Mouse (Mus musculus) heart, adult 8-10 months (tissue): ENCODE measurements at regions not wholly inside any gene's neighbourhood (a gene's known extent, or its start where the extent isn't known, plus 50 kb on each side); places are given as distances from the start of the nearest gene placed in this dataset.

Experiments used
- DNase-seq: peaks from one replicate; pipeline ENCODE4 v3.0.0; 2022; ENCODE audit warnings: low spot score

DNA sequence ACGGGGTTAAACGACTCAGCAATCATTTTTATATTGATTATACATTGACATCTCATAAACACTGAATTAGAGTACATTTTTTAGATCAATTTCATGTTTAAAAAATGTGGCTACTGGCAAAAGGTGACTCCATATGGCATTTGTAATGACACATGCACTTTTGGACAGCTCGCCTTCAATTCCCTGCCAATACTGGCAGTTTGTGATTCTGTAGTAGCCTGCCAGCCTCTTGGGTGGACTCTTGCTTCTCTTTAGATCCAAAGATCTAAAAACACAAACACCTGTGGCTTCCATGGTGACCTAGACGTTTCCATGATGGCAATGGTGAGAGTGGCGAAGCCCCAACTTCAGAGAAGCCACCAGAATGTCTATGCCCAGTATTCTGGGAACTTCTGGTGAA, 83.1 kb upstream of the Pcdh8 start:
- DNase-seq: no peak

DNA sequence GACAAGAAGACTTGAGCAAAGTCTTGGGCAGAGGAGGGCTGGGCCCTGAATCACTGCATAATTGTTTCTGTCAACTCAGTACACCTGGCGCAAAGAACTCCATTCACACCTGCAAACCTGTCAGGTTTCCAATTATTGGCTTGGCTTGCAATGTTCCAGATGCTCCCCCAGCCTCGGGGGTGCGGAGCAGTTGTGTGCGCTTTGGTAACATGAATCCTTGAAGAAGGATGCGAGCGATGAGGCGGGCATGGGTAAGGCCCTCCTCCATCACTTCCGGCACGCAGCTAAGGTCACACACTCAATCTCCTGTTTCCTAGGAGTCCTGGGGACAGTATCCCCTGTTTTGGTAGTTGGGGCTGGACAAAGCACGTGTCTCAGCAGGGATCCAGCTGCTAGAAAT, 81.6 kb upstream of the Pcdh8 start:
- DNase-seq: no peak

DNA sequence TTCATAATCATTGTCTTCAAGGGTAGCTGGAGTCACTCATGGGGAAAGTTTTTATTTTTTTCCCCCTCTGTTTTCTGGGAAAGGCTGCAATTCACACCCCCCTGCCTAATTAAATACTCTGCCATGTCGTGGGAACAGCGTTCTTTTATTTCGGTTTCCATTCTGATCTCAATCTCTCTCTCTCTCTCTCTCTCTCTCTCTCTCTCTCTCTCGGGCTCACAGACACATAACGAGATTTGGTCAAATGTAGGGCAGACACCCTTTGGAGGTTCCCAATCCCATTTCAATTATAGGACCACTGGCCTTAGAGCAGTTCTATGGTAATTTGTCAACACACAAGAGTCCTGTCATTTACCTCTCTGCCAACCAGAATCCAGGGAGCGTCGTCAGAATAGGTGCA, 80.7 kb upstream of the Pcdh8 start:
- no peak for DNase-seq

DNA sequence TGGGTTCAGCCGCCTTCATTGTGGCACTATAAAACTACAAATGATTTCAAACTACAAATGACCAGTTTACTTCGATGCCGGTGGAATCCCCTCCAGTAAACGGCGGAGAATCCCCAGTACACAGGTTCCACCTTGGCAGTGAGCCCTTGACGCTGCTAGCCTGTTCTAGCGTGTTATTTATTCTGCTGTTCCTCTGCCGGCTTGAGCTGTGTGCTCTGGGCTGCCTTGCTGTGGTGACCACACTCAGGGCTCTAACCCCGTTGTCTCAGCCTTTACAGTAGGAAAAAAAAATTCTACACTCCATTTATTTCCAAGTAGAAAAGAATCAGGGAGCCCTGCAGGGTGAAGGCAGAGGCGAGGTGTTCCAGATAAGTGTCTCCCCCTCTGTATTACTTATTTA, 80.1 kb upstream of the Pcdh8 start:
- DNase-seq: no peak

DNA sequence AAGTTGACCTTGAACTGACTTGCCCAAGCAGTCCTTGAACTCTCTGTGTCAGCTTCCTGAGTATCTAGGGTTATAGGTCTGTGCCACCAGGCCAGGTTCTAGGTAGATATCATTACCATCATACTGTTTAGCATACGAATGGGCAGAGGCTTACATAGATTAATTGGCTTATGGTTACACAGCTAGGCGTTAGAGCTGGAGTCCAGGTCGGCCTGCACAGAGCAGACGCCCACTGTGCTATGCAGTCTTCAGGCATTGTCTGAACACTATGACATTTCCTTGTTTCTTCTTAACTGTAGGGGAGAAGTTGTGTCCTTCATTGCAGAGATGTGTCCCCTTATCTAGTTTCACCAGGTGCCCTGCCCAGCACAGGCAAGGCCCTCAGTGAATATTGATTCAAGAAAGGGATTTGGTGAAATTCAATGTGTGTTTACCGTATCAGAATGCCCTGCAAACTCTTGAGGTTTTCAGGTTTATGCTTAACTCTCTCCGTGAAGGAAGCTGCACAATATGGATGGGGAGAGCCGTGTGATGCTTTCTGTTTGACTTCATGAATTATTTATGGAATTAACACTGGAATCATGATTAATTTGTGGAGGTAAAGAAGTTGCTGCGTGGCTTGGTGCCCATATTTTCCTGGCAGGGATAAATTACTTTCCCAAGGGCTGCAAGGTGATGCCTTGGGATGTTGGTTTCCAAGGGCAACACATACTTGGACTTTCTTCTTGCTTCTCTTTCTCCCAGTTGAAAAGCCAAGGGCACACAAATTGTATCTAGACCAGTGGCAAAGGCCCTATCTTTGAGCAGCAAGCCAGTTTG, 78.7 kb upstream of the Pcdh8 start:
- DNase-seq: no peak

DNA sequence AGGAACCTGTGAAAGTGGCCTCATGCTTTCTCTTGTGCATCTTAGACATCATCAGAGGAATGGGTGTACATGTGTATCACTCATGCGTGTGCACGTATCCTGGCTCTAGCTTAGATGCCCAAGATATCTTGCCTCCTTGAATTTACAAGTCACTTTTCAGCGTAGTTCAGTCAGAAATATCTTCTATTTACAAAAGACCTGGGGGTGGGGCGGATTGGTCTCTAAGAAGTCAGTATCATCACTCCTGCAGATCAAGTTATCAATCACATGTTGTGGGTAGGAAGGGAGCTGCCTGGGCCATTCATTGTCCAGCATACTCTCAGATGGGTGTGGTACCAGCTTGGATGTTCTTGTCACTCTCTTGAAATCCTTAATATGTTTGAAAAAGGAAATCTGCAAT, 77.0 kb upstream of the Pcdh8 start:
- no peak for DNase-seq

DNA sequence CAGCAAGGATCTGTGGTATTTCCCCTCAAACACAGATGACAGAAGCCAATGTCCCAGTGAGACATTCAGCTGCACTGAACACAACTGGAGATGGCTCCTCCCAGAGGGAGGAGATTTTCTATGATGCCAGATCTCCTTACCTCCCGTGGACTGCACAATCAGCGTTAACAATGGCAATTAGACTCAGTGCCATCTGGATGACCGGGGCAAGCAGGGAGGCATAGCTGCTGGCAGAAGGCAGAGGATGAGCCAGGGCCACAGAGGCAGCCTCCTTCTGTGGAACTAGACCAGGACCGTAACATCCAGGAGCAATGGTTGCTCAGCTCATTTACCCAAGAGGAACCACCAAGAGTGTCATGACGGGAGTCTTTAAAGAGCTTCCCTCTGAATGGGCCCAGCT, 73.2 kb upstream of the Pcdh8 start:
- DNase-seq: no peak

DNA sequence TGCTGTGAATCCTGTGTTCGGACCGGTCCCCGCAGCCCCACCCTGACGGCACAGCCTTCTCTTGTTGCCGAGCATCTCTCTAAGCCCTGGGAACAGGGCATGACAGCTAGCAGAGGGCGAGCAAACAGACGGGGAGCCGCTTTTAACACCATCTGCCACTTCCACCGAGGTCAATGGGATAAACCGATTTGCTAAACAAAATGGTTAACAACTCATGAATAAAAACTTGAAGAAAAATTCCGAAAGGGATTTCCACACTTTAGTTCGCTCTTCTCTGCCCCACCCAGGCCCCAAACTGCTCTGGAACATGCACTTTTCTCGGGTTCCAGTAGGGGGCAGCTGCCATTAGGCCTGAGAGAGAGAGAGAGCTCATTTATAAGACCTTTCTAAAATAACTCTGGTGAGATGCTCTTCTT, 72.0 kb upstream of the Pcdh8 start:
- DNase-seq: no peak

DNA sequence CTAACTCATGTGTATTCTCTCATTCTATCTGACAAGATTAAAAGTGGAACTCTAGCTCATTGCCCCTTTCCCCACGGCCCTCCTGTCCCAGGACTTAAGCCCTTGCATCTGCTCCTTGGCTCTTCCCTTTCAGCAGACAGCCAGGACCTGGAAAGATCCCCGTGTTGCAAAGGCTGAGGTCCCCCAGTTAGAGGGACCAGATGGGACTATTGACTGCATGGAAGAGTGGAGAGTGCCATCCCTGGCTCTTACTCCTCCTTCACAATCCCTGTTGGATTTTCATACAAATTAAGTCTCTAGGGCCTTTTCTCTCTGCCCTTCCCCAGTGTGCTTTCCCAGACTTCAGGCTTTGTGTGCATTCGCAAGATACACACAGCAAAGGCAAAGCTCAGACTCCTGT, 71.6 kb upstream of the Pcdh8 start:
- DNase-seq: no peak

DNA sequence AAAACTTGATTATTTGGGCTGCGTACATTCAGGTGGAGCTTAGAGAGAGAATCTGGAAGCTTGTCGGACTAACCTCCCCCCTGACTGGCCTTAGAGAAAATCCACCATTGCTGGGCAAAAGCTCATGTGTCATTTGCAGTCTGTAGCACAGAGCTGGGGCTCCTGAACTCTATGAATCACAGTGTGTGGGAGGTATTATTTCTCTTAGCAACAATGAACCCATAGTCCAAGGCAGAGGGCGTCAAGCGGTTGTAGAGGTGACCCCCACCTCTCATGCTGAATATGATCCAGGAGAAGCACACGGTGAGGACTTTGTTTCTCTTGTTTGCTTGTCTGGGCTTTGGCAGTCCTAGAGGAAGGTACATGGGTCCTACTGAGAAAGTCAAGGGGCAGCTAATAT, 66.0 kb upstream of the Pcdh8 start:
- DNase-seq: no peak

DNA sequence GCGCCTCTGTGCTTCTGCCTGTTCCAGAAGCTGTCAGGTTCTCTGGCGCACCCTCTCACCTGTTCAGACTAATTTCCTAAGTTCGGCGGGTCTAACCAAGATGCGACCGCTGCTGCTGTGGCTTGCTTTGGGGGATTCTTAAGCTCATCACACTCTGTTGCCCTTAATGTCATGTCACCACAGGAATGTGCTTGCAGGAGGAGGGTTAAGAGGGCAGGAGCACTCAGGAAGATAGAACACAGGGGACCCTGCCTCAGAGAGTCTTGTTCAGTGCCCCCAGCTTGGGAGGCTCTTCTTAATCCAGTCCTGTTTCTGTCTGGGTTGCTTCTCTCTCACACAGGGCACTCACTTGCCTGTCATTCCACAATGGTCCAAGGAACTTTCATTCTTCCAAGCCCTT, 65.1 kb upstream of the Pcdh8 start:
- no peak for DNase-seq

DNA sequence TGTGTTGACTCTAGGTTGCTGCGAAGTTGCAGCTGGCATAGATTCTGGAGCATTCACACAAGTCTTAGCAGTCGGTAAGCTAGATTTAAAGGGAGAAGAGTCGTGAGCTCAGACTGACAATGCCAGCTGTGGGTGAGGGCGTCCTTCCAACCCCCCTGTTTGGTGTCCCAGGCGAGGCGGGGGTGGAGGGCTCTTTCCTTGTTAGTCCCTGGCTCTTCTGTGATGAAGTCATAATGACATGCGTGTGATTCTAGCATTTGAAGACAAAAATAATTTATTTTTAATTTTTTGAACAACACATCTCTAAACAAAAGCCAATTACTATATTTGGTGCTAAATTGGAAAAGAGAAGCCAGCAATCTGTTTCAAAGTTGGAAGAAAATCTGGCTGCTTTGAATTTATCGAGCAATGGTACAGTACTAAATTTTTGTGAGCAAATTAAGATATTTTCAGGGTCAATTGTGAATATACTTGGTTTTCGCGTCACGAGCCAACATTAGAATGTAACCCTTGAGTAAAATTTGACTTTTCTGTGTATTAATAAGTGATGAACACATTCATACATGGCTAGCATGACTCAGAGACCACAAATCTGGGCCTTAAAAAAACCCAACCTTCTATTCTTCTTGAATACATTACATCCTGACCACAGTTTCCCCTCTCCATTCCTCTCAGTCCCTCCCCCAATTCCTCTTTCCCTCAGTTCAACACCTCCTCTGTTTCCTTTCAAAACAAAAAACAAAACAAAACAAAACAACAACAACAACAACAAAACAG, 53.7 kb upstream of the Pcdh8 start:
- no peak for DNase-seq

DNA sequence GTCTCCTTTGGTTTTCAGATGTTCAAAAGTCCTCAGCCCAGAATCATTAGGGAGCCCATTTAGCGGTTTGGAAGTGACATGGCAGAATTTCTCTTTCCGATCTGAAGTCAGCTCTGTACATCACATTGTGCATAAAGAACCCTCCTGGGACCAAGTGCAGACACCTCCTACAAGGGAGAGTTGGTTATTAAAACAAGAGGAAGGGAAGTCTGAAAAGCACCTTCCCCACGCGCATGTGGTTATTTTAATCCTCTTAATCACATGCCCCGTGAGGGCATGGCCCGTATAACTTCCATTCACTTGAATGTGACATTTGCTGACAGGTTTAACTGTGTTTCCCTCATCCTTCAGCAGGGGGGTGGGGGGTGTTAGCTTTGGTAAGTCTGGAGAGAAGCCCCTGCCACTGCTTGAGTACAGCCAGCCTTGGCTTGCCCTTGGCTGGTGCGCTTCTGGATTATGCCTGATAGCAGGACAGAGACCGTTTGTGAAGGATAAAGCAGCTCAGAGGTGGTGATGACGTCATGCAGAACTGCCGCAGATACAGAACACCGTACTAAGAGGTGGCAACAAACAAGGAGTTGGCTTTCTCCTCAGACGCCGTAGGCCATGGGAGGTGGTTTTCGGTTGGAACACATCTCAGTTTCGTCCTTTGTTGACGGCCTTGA, 51.5 kb upstream of the Pcdh8 start:
- no peak for DNase-seq

DNA sequence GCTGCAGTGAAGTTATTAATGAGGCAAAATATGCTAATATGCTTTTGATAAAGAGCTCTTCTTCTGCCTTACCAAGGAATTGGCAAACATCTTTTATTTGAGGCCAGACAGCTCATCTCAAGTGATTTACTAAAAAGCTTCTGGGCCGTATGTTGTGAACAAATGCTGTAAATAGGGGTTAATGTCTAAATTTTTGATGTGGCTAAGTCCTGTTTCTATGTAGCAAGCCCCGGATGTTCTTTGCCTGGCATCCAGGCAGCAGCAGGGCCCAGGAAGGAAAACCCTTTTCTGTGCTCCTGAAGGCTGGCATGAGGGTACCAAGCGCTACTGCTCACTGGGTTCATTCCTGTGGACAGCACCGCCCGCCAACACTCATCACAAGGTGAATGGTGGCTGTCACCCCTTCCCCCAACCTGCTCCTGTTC, 50.9 kb upstream of the Pcdh8 start:
- DNase-seq: no peak

DNA sequence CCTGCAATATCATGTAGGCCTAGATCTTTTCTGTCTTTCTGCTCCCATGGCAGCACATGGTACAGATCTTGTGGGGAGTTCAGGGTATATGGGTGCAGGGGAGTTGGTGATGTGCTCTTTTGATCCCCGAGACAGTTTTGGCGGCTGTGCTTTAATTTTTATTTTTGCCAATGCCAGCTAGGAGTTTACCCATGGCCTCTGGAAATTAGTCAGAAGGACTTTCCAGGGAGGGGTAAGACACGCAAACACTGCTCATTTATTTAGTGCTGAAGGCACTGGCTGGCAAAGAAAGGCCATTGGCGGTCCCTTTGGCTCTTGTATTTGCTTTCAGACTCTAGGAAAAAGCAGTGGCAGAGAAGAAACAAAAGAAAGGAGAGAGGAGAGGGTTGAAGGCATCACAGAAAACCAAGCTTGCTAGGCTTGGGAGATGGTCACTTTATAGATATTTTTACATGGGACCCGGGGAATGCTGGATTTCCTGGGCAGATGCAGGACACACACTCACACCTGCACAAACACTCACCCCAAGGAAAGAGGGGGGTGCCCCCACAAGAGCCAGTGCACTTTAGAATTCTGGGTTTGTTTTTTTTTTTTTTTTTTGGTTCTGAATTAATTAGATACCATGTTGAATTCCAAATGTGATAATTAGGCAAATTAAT, 50.4 kb upstream of the Pcdh8 start:
- no peak for DNase-seq
